Mouse (Mus musculus): ENCODE results near the gene Rai1.

Rai1 gene

GRCm38 (mm10) chr11:60093984-60094587, 10.7 kb upstream of the Rai1 start:
- intact Hi-C loops (cut with DNase I), result no loop called here

DNA sequence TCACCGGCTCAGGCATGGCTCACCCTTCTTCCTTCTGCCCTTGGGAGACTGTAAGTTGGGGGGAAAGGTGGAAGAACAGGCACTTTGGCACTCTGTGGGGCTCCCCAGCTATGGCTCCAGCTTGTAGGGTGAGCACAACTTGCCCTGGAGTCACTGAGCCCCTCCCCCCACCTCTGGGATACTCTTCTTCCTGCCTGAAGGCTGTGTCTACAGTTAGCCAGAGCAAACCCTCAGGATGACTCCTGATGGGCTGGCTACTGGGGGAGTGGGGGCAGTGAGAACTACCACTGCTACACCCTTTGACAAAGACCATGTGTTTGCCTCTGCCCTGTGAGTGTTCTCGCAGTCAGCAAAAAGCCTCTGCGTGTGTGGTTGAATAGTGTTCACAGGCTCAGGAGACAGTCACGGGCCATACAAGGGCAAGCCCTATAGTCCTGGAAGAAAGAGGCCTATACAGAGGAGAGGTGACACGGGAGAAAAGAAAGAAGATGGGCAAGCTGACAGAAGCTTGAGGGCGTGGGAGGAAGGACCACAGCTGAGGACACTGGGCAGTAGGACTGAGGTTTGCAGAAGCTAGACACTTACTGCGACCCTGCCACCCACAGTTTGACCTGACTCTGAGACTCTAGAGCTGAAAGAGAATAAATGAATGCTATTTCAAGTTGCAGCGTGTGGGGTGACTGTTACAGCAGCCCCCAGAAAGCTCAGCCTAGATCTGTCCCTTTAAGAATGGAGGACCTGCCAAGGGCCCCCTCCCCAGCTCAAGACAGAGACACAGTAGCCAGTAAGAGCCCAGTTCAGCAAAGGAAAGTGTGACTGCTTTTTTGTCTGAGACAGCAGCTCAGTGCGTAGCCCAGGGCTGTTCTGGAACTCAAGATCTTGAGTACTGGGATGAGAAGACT, 9.7 kb upstream of the Rai1 start:
- intact Hi-C loops (cut with DNase I), result no loop called here

- intact Hi-C loops (cut with DNase I), result loop anchor here (5.0 to 10.0 kb wide), 2 partner anchors 195 to 313 kb away; no protein-coding TSS in a partner anchor
Observed at GRCm38 (mm10) chr11:60099555-60100186, 5.1 kb upstream of the Rai1 start.

- intact Hi-C loops (cut with DNase I), result loop anchor here (5.0 to 10.0 kb wide), 2 partner anchors 194 to 311 kb away; no protein-coding TSS in a partner anchor
Observed at GRCm38 (mm10) chr11:60100827-60101555, 3.8 kb upstream of the Rai1 start.

- intact Hi-C loops (cut with DNase I), result loop anchor here (5.0 to 10.0 kb wide), 2 partner anchors 193 to 310 kb away; no protein-coding TSS in a partner anchor
Observed at GRCm38 (mm10) chr11:60101986-60102385, 2.8 kb upstream of the Rai1 start.

DNA sequence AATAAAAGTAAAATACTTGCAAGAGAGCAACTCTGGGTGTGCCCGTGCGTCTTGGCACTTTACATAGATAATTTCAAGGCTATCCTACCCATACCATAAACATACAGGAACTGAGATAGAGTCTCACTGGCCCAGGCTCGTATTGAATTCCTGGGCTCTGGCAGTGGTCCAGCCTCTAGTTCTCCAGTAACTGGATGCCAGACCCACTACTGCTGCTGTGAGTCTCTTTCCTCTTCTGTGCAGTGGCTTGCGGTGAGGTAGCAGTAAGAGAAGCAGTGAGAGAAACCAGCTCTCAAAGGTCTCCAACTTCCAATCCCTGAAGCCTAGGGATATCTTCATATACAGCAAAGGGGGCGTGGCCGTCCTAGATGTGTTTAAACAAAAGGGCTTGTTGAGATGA, 2.1 kb upstream of the Rai1 start:
- intact Hi-C loops (cut with DNase I), result loop anchor here (5.0 to 10.0 kb wide), 2 partner anchors 192 to 310 kb away; no protein-coding TSS in a partner anchor

- intact Hi-C loops (cut with DNase I), result loop anchor here (5.0 to 10.0 kb wide), 2 partner anchors 191 to 309 kb away; no protein-coding TSS in a partner anchor
Observed at GRCm38 (mm10) chr11:60103567-60103966, 1.2 kb upstream of the Rai1 start.

GRCm38 (mm10) chr11:60105593-60106542, 1.1 kb downstream of the Rai1 start:
- intact Hi-C loops (cut with DNase I), result loop anchor here (2.0 to 10.0 kb wide), 3 partner anchors 71 to 189 kb away; no protein-coding TSS in a partner anchor

GRCm38 (mm10) chr11:60106543-60107110, 1.8 kb downstream of the Rai1 start:
- intact Hi-C loops (cut with DNase I), result loop anchor here (5.0 to 10.0 kb wide), 2 partner anchors 71 to 188 kb away; no protein-coding TSS in a partner anchor

- intact Hi-C loops (cut with DNase I), result loop anchor here (5.0 to 10.0 kb wide), 2 partner anchors 70 to 187 kb away; no protein-coding TSS in a partner anchor
Observed at GRCm38 (mm10) chr11:60107449-60107848, 2.6 kb downstream of the Rai1 start.

- intact Hi-C loops (cut with DNase I), result loop anchor here (5.0 to 10.0 kb wide), 2 partner anchors 69 to 186 kb away; no protein-coding TSS in a partner anchor
Observed at GRCm38 (mm10) chr11:60108631-60109172, 3.9 kb downstream of the Rai1 start.

DNA sequence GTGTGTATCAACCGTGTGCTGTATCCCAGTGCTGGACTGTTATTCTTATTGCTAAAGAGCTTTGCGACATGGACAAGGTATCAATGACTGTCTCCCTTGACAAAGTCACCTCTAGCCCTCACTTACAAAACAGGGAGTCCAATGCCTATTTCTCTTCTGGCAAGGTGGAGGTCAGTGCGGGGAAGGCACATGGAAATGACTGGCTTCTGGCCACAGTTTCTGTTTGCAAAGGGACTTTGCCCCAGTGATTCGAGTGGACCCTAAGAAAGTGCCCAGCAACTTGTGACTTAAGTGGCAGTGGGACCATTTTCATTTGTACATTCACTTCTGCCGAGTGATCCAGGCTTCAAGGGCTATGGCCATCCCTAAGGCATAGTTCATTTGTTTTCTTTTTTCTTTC, 5.6 kb downstream of the Rai1 start:
- intact Hi-C loops (cut with DNase I), result no loop called here

GRCm38 (mm10) chr11:60111576-60111975, 6.8 kb downstream of the Rai1 start:
- intact Hi-C loops (cut with DNase I), result no loop called here

DNA sequence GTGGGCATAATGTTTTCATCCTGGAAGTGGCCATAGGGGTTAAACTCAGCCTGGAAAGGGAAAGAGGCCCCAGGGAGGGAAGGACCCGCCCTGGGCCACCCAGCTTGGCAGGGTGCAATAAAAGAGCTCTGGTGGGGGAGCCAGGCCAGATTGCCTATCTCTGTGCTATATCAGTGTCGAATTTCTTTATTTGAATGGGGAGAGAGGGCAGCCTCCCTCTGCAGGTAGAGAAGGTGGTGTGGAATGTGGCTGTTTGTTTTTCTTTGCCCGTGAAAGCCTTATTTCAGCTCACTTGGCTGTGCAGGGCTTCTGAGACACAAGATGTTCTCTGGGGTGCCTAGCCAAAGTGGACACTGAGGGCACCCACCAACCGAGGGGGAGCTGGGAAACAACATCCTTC, 8.8 kb downstream of the Rai1 start:
- intact Hi-C loops (cut with DNase I), result no loop called here

DNA sequence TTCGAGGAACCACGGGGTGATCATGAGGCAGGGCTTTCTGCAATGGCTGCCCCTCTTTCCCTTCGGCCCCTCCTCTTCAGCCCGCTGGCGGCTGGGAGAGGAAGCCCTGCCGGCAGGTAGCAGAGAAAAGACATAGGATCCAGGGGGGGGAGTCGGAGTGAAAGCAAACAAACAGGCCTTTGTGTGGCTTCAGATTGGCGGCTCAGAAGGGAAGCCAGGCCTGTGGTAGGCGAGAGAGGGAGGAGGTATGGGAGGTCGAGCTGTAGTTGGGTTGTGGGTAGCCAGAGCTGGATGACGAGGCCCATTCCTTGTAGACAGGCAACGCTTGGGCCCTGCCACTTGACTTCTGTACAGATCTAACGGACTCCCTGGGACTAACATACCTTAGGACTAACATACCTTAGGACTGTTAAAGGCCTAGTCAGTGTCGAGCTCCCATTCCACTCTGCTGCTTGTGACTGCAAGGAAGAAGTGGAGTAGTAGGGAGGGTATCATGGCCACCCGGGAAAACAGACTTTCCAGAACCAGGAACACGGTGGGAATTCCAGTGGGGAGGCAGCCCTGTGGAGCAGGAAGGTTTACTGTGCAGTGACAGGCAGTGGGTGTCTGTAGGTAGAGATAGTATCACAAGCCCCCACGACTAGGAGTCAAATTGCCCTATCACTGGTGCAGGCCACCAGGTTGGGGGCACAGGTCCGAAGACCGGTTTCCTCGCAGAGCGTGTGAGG, 9.6 kb downstream of the Rai1 start:
- intact Hi-C loops (cut with DNase I), result no loop called here

DNA sequence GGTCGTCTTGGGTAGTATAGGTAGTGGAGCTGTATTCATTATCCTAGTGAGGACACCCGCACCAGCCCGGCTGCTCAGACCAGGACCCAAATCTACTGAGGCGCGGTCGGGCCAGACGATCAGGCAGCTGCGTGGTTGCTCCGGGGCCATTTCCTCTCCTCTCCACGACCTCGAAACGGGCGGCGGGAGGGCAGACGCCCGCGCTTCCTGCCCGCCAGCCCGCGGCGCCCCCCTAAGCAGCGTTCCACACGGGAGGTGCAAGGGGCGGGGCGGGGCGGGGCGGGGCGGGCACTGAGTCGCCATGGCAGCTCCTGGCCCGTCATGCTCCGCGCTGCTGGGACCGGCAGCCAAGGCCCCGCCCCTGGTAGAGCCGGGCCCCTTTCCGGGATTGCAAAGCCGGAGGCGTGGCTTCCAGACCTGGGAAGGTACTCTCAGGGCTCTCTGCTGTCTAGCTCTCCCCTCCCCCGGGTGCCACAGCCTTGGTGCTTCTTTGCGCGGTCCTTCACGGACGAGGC, 10.3 kb downstream of the Rai1 start:
- intact Hi-C loops (cut with DNase I), result no loop called here

- intact Hi-C loops (cut with DNase I), result no loop called here
Observed at GRCm38 (mm10) chr11:60115638-60116276, 10.9 kb downstream of the Rai1 start.
